Mouse (Mus musculus): ENCODE measurements around the gene Uqcrq.

The Uqcrq gene

GRCm38 (mm10) chr11:53435504-53435903 lies 4.9 kb upstream of the Uqcrq start:
- CTCF ChIA-PET = interaction anchor here (0.6 to 1.0 kb wide), 5 partner anchors 17 to 208 kb away, joined by 3 to 8 read pairs (median 4); no protein-coding TSS in a partner anchor
- POLR2A ChIA-PET = interaction anchor here (0.6 to 2.5 kb wide), 10 partner anchors 8 to 1512 kb away, joined by 3 to 8 read pairs (median 3); partner anchors contain the start of gene Gm10447 (in 1 of the 4)

- ChIA-PET POLR2A (interaction anchor here in 1 of 4 experiments (1.0 to 2.1 kb wide), 4 partner anchors 9 to 132 kb away, joined by 3 to 7 read pairs (median 4); no protein-coding TSS in a partner anchor), CTCF (no interaction called here)
Measured at GRCm38 (mm10) chr11:53433057-53433456, 2.4 kb upstream of the Uqcrq start.

- POLR2A ChIA-PET = interaction anchor here in 3 of 4 experiments (0.5 to 3.8 kb wide), 81 partner anchors 8 to 1333 kb away, joined by 3 to 33 read pairs (median 4); partner anchors contain the start of genes Hspa4 (in 3 of the 3), Slc22a21 (in 2 of the 3), Zcchc10 (in 2 of the 3) and Gm10447 (in 1 of the 3)
- CTCF ChIA-PET = interaction anchor here (0.5 to 2.2 kb wide), 22 partner anchors 9 to 306 kb away, joined by 3 to 13 read pairs (median 4); partner anchors contain the start of genes Gm9837 (in 2 of the 4), Gm10447 (in 1 of the 4) and Shroom1 (in 1 of the 4)
Measured at GRCm38 (mm10) chr11:53431347-53432056, 871 bp upstream of the Uqcrq start.

- CTCF ChIA-PET = interaction anchor here (0.6 to 2.2 kb wide), 18 partner anchors 10 to 1034 kb away, joined by 3 to 13 read pairs (median 4); partner anchors contain the start of genes Gm9837 (in 2 of the 4) and 9530068E07Rik (in 1 of the 4)
- POLR2A ChIA-PET = interaction anchor here (0.6 to 4.9 kb wide), 81 partner anchors 8 to 1991 kb away, joined by 3 to 33 read pairs (median 4); partner anchors contain the start of genes Hspa4 (in 3 of the 4), Zcchc10 (in 3 of the 4), Slc22a21 (in 2 of the 4) and Gm10447 (in 1 of the 4)
Measured at GRCm38 (mm10) chr11:53430300-53430669, 346 bp downstream of the Uqcrq start.

GRCm38 (mm10) chr11:53429182-53429581 lies 1.4 kb downstream of the Uqcrq start:
- ChIA-PET CTCF (interaction anchor here in 2 of 4 experiments (0.6 to 0.7 kb wide), 2 partner anchors 58 to 88 kb away, joined by 3 to 4 read pairs; no protein-coding TSS in a partner anchor), POLR2A (interaction anchor here in 2 of 4 experiments (0.7 to 4.9 kb wide), 11 partner anchors 9 to 1824 kb away, joined by 3 to 24 read pairs (median 7); no protein-coding TSS in a partner anchor)

GRCm38 (mm10) chr11:53428716-53429057 lies 1.9 kb downstream of the Uqcrq start:
- ChIA-PET POLR2A (interaction anchor here in 2 of 4 experiments (0.7 to 4.9 kb wide), 8 partner anchors 10 to 1823 kb away, joined by 3 to 24 read pairs (median 6); no protein-coding TSS in a partner anchor), CTCF (interaction anchor here in 1 of 4 experiments (0.6 kb wide), 1 partner anchor 88 kb away, joined by 4 read pairs; no protein-coding TSS in a partner anchor)

- CTCF ChIA-PET = no interaction called here
- POLR2A ChIA-PET = interaction anchor here in 2 of 4 experiments (0.6 to 4.9 kb wide), 12 partner anchors 8 to 129 kb away, joined by 3 to 18 read pairs (median 4); partner anchors contain the start of gene Hspa4 (in 2 of the 2)
Measured at GRCm38 (mm10) chr11:53427993-53428715, 2.5 kb downstream of the Uqcrq start.

- POLR2A ChIA-PET = interaction anchor here in 2 of 4 experiments (0.7 to 4.9 kb wide), 16 partner anchors 8 to 1820 kb away, joined by 3 to 18 read pairs (median 4); partner anchors contain the start of genes Hnrnpab (in 1 of the 2) and Hspa4 (in 1 of the 2)
Measured at GRCm38 (mm10) chr11:53426914-53427313, 3.7 kb downstream of the Uqcrq start.

GRCm38 (mm10) chr11:53425711-53426255 lies 4.8 kb downstream of the Uqcrq start:
- ChIA-PET POLR2A (interaction anchor here in 2 of 4 experiments (0.6 to 2.1 kb wide), 7 partner anchors 9 to 337 kb away, joined by 3 to 7 read pairs (median 3); no protein-coding TSS in a partner anchor), CTCF (interaction anchor here in 2 of 4 experiments (0.6 to 1.3 kb wide), 4 partner anchors 14 to 195 kb away, joined by 3 to 4 read pairs (median 3); no protein-coding TSS in a partner anchor)

More at GRCm38 (mm10) chr11:53426914-53427313, 3.7 kb downstream of the Uqcrq start:
- CTCF ChIA-PET = interaction anchor here in 1 of 4 experiments (1.3 kb wide), 1 partner anchor 13 kb away, joined by 3 read pairs; no protein-coding TSS in a partner anchor

- ChIA-PET CTCF (interaction anchor here in 1 of 4 experiments (0.6 kb wide), 2 partner anchors 42 to 196 kb away, joined by 3 read pairs; no protein-coding TSS in a partner anchor), POLR2A (interaction anchor here in 1 of 4 experiments (1.2 to 2.1 kb wide), 3 partner anchors 25 to 72 kb away, joined by 3 to 7 read pairs (median 6); no protein-coding TSS in a partner anchor)
Measured at GRCm38 (mm10) chr11:53425251-53425650, 5.4 kb downstream of the Uqcrq start.

- ChIA-PET POLR2A (interaction anchor here in 1 of 4 experiments (0.8 to 2.1 kb wide), 4 partner anchors 26 to 124 kb away, joined by 3 to 7 read pairs (median 6); no protein-coding TSS in a partner anchor), CTCF (no interaction called here)
Measured at GRCm38 (mm10) chr11:53424826-53425225, 5.8 kb downstream of the Uqcrq start.

- ChIA-PET POLR2A (interaction anchor here in 3 of 4 experiments (0.6 to 1.6 kb wide), 7 partner anchors 8 to 151 kb away, joined by 3 to 5 read pairs (median 3); partner anchors contain the start of genes Gdf9 (in 1 of the 3) and Uqcrq (in 1 of the 3)), CTCF (no interaction called here)
Measured at GRCm38 (mm10) chr11:53423036-53423435, 7.6 kb downstream of the Uqcrq start, which contains the start of gene Leap2. Gene Leap2, minus strand, starts transcription at chr11:53423170.

- POLR2A ChIA-PET = interaction anchor here in 2 of 4 experiments (0.7 to 6.0 kb wide), 6 partner anchors 11 to 74 kb away, joined by 3 to 31 read pairs (median 4); partner anchors contain the start of genes Gdf9 (in 1 of the 2) and Uqcrq (in 1 of the 2)
- CTCF ChIA-PET = interaction anchor here in 1 of 4 experiments (1.1 kb wide), 1 partner anchor 49 kb away, joined by 3 read pairs; no protein-coding TSS in a partner anchor
Measured at GRCm38 (mm10) chr11:53418048-53418447, 12.6 kb downstream of the Uqcrq start.

- ChIA-PET POLR2A (interaction anchor here in 2 of 4 experiments (0.8 to 6.0 kb wide), 3 partner anchors 14 to 17 kb away, joined by 3 to 31 read pairs (median 12); partner anchors contain the start of genes Gdf9 (in 2 of the 2) and Uqcrq (in 2 of the 2)), CTCF (no interaction called here)
Measured at GRCm38 (mm10) chr11:53413871-53414270, 16.8 kb downstream of the Uqcrq start.

- POLR2A ChIA-PET = interaction anchor here in 3 of 4 experiments (0.6 to 4.8 kb wide), 11 partner anchors 12 to 153 kb away, joined by 3 to 25 read pairs (median 3); partner anchors contain the start of genes Gdf9 (in 2 of the 3) and Uqcrq (in 2 of the 3)
- CTCF ChIA-PET = interaction anchor here (0.6 to 1.5 kb wide), 17 partner anchors 8 to 185 kb away, joined by 3 to 7 read pairs (median 4); partner anchors contain the start of genes Gdf9 (in 2 of the 4), Uqcrq (in 2 of the 4), Gm10447 (in 1 of the 4) and Shroom1 (in 1 of the 4)
Measured at GRCm38 (mm10) chr11:53411738-53412137, 18.9 kb downstream of the Uqcrq start.

GRCm38 (mm10) chr11:53403638-53404037 lies 27.0 kb downstream of the Uqcrq start:
- ChIA-PET CTCF (no interaction called here), POLR2A (interaction anchor here in 2 of 4 experiments (0.6 to 1.9 kb wide), 5 partner anchors 12 to 284 kb away, joined by 3 to 5 read pairs (median 4); no protein-coding TSS in a partner anchor)

GRCm38 (mm10) chr11:53393856-53394255 lies 36.8 kb downstream of the Uqcrq start:
- ChIA-PET POLR2A (interaction anchor here in 2 of 4 experiments (0.5 to 2.0 kb wide), 7 partner anchors 17 to 121 kb away, joined by 3 to 7 read pairs (median 5); partner anchors contain the start of gene Hspa4 (in 2 of the 2)), CTCF (interaction anchor here in 1 of 4 experiments (1.1 kb wide), 1 partner anchor 18 kb away, joined by 3 read pairs; no protein-coding TSS in a partner anchor)
